Mouse (Mus musculus): ENCODE data around the gene Meis2. TPM values are rescaled to one million over a fixed set of nuclear protein-coding genes. Genes with fewer than 3 reads are reported as not detected.

The Meis2 gene
- total and polyA plus RNA-seq, 2 experiments from 2014 or later: 105 to 132 TPM

DNA sequence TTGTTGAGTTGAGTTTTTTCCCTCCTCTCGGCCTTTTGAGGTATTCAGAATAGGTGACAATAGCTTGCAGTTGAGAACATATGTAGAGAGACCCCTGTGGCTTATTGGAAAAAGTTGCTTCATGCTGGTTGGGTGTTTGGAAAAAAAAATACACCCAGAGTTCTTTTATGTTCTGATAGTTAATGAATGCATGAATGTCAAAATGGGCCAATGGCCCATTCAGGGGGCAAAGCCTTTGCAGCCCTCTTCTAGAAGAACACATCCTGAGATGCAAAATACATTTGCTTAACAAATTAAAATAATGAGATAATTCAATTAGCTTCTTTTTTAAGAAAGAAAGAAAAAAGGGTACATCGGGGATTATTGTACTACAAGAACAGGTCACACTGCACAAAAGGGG lies 69.2 kb downstream of the Meis2 start:
- Histone ChIP-seq H3K36me3 (ENCODE audit: insufficient read depth, low read length) (no peaks in the 10 kb centered on the region), H3K9ac (replicated peaks; ENCODE audit: low read length) (no peak overlapping the region), H3K27me3 (ENCODE audit: insufficient read depth, low read length) (no peaks in the 10 kb centered on the region), H3K9me3 (ENCODE audit: low read length) (no peaks in the 10 kb centered on the region), H3K4me2 (ENCODE audit: low read depth, low read length) (no peak overlapping the region), H3K4me1 (ENCODE audit: insufficient read depth, low read length) (no peaks in the 10 kb centered on the region), H3K27ac (no peak overlapping the region), H3K4me3 (ENCODE audit: low read length) (no peak overlapping the region)
- ATAC-seq (no peak), DNase-seq (ENCODE audit: low spot score) (no peak)
- 36% methylated on average over 2 of the region's 2 CpGs for WGBS
- no peak for TF ChIP-seq CTCF (IDR thresholded peaks at IDR 0.05; ENCODE audit: low read depth)

DNA sequence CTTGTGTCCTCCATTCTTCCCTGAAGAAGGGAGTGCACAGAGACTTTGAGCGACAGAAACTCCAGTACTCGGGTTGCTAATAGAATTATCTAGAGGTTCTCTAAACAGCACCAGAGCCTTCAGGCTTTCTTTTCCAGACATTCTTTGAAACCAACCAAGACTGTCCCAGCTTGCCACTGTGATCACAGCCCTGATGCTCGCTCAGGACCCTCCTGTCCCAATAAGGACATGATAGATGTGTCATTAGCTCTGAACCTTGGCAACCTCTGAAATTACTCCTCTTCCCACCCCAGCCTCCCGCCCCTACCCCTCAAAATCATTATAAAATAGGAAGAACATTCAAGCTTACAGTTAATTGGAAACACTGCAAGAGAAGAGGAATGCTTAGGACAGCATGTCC lies 71.8 kb downstream of the Meis2 start:
- Histone ChIP-seq H3K4me2 (ENCODE audit: low read depth, low read length) (no peak overlapping the region), H3K27ac (peak overlapping the region; percentile 26; the same call in 1 of the 2 replicates), H3K9me3 (ENCODE audit: low read length) (no peaks in the 10 kb centered on the region), H3K9ac (replicated peaks; ENCODE audit: low read length) (no peak overlapping the region), H3K4me1 (ENCODE audit: insufficient read depth, low read length) (no peaks in the 10 kb centered on the region), H3K27me3 (ENCODE audit: insufficient read depth, low read length) (no peaks in the 10 kb centered on the region), H3K4me3 (ENCODE audit: low read length) (no peak overlapping the region), H3K36me3 (ENCODE audit: insufficient read depth, low read length) (no peaks in the 10 kb centered on the region)
- WGBS: 60% methylated on average over 4 of the region's 4 CpGs
- DNase-seq (ENCODE audit: low spot score) (no peak), ATAC-seq (no peak)
- no peak for TF ChIP-seq CTCF (IDR thresholded peaks at IDR 0.05; ENCODE audit: low read depth)

DNA sequence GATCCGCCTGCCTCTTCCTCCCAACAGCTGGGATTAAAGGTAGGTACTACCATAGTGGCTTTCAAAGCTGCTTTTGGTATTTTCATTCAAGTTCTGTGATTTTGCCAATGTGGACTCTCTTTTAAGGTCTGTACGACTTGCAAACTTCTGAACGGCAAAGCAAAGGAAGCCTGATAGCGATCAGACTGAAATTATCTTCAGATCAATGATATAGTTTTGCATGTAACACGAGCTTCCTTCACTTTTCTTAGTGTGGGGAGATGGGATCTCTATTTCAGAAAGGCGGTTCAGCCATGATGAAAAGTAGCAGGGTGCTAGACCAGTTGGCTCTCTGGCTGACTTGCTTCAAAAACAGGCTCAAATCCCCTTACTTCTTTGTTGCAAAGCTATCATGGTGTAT lies 76.4 kb downstream of the Meis2 start:
- ATAC-seq: no peak
- 95% methylated on average over 6 of the region's 6 CpGs for WGBS
- H3K4me2 ChIP-seq (ENCODE audit: low read depth, low read length): no peak overlapping the region
- no peak for DNase-seq (ENCODE audit: low spot score)
- no peaks in the 10 kb centered on the region for H3K9me3 ChIP-seq (ENCODE audit: low read length)
- no peaks in the 10 kb centered on the region for H3K36me3 ChIP-seq (ENCODE audit: insufficient read depth, low read length)
- H3K27me3 ChIP-seq (ENCODE audit: insufficient read depth, low read length): no peaks in the 10 kb centered on the region
- no peak overlapping the region for H3K4me3 ChIP-seq (ENCODE audit: low read length)
- H3K9ac ChIP-seq (replicated peaks; ENCODE audit: low read length): no peak overlapping the region
- H3K27ac ChIP-seq: no peak overlapping the region
- no peak for TF ChIP-seq CTCF (IDR thresholded peaks at IDR 0.05; ENCODE audit: low read depth)
- H3K4me1 ChIP-seq (ENCODE audit: insufficient read depth, low read length): no peaks in the 10 kb centered on the region

DNA sequence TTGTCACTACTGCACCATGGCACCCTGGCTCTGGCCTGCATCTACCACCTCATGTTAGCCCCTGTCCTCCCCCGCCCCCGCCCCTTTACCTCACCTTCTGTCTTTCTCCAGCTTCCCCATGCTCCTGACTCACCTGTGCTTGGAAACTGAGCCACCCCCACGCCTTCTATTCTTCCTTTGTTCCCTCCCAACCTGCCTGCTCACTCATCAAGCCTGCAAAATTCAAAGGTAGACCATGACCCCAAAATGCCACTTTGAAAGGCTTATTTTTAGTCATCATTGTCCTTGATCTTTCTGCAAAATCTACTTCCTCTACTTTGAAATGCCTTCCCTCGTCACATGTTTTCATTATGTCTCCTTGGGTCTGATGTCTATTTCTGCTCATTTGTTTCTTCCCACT lies 77.2 kb downstream of the Meis2 start:
- Histone ChIP-seq H3K27ac (no peak overlapping the region), H3K36me3 (ENCODE audit: insufficient read depth, low read length) (no peaks in the 10 kb centered on the region), H3K9ac (replicated peaks; ENCODE audit: low read length) (no peak overlapping the region), H3K4me2 (ENCODE audit: low read depth, low read length) (no peak overlapping the region), H3K27me3 (ENCODE audit: insufficient read depth, low read length) (no peaks in the 10 kb centered on the region), H3K9me3 (ENCODE audit: low read length) (no peaks in the 10 kb centered on the region), H3K4me3 (ENCODE audit: low read length) (no peak overlapping the region), H3K4me1 (ENCODE audit: insufficient read depth, low read length) (no peaks in the 10 kb centered on the region)
- ATAC-seq (no peak), DNase-seq (ENCODE audit: low spot score) (no peak)
- no peak for TF ChIP-seq CTCF (IDR thresholded peaks at IDR 0.05; ENCODE audit: low read depth)
- 89% methylated on average over 4 of the region's 4 CpGs for WGBS

DNA sequence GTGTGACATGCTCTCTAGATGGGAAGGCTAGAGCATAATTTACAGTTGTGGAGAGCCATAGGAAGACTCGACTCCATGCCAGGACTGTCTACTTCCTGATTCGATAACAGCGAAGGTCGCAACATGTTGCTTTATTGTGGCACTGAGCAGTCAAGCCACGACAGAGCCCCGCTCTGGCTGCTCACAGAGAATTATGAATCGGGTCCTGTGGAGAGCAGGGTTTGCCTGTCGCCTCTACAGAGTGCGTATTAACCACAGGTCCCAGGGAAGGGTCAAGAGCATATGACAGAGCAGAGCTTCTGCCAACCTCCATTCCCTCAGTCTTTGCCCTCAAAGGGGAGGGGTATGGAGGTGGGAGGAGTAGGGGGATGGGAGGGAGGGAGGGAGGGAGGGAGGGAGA lies 80.7 kb downstream of the Meis2 start:
- Histone ChIP-seq H3K9ac (replicated peaks; ENCODE audit: low read length) (no peak overlapping the region), H3K4me1 (ENCODE audit: insufficient read depth, low read length) (no peaks in the 10 kb centered on the region), H3K27ac (no peak overlapping the region), H3K36me3 (ENCODE audit: insufficient read depth, low read length) (no peaks in the 10 kb centered on the region), H3K27me3 (ENCODE audit: insufficient read depth, low read length) (no peaks in the 10 kb centered on the region), H3K9me3 (ENCODE audit: low read length) (no peaks in the 10 kb centered on the region), H3K4me2 (ENCODE audit: low read depth, low read length) (no peak overlapping the region), H3K4me3 (ENCODE audit: low read length) (no peak overlapping the region)
- no peak for ATAC-seq
- TF ChIP-seq CTCF (IDR thresholded peaks at IDR 0.05; ENCODE audit: low read depth): no peak
- 58% methylated on average over 9 of the region's 9 CpGs for WGBS
- no peak for DNase-seq (ENCODE audit: low spot score)

DNA sequence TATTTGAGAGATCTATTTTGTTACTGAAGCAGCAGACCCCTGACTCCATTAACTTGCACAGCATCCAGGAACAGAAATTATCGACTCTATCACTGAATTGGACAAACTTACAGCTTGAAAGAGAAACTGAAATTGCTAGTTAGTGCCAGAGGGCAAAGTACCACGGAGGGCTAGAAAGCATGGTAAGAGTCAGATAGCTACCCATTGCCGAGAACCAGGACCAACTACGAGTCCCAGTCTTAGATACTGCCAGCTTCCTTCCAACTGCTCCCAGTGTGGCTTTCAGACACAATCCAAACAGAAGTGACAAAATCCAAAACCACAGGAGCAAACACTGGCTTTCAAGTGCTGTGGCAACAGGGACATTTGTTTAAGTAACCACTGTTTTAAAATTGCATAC lies 81.2 kb downstream of the Meis2 start:
- no peak overlapping the region for H3K9ac ChIP-seq (replicated peaks; ENCODE audit: low read length)
- no peak overlapping the region for H3K4me3 ChIP-seq (ENCODE audit: low read length)
- H3K36me3 ChIP-seq (ENCODE audit: insufficient read depth, low read length): no peaks in the 10 kb centered on the region
- H3K4me2 ChIP-seq (ENCODE audit: low read depth, low read length): no peak overlapping the region
- no peak overlapping the region for H3K27ac ChIP-seq
- ATAC-seq (no peak), DNase-seq (ENCODE audit: low spot score) (no peak)
- TF ChIP-seq CTCF (IDR thresholded peaks at IDR 0.05; ENCODE audit: low read depth): no peak
- WGBS: 73% methylated on average over 4 of the region's 4 CpGs
- H3K27me3 ChIP-seq (ENCODE audit: insufficient read depth, low read length): no peaks in the 10 kb centered on the region
- H3K9me3 ChIP-seq (ENCODE audit: low read length): no peaks in the 10 kb centered on the region
- no peaks in the 10 kb centered on the region for H3K4me1 ChIP-seq (ENCODE audit: insufficient read depth, low read length)

DNA sequence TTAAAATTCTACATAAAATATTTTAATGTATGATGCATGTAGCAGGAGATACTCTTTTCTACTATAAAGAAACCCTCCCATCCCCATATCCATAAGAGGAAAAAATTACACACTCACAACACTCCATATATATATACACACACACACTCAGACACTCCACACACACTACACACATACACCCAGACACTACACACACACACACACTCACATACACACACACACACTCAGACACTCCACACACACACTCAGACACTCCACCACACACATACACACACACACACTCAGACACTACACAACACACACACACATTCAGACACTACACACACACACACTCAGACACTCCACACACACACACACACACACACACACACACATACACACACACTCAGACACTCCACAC lies 85.1 kb downstream of the Meis2 start:
- no peak for DNase-seq (ENCODE audit: low spot score)
- Histone ChIP-seq H3K9me3 (ENCODE audit: low read length) (no peaks in the 10 kb centered on the region), H3K4me3 (ENCODE audit: low read length) (no peak overlapping the region), H3K27me3 (ENCODE audit: insufficient read depth, low read length) (no peaks in the 10 kb centered on the region), H3K27ac (no peak overlapping the region), H3K36me3 (ENCODE audit: insufficient read depth, low read length) (no peaks in the 10 kb centered on the region), H3K4me1 (ENCODE audit: insufficient read depth, low read length) (no peaks in the 10 kb centered on the region), H3K9ac (replicated peaks; ENCODE audit: low read length) (no peak overlapping the region), H3K4me2 (ENCODE audit: low read depth, low read length) (no peak overlapping the region)
- no peak for TF ChIP-seq CTCF (IDR thresholded peaks at IDR 0.05; ENCODE audit: low read depth)
- ATAC-seq: peak; percentile 33
